Mouse (Mus musculus) cerebellum, adult 9-10 months (tissue): ENCODE measurements around the gene Siglech.
"Not testable (repeated sequence)": the region's sequence is repeated elsewhere in the genome, so short reads cannot be mapped to it uniquely, and the experiment has no call there.

Source experiments
- DNase-seq: peaks from one replicate; pipeline ENCODE4 v3.0.0; 2022

The Siglech gene

GRCm38 (mm10) chr7:55767926-55768325 lies at the start of gene Siglech:
TSS of gene Siglech (plus strand) at chr7:55768178.
- DNase-seq, result no peak

- no peak for DNase-seq
Observed at GRCm38 (mm10) chr7:55722673-55723072, 45.3 kb upstream of the Siglech start.

GRCm38 (mm10) chr7:55728903-55729302 lies 39.1 kb upstream of the Siglech start:
- DNase-seq, result peak; percentile 85

GRCm38 (mm10) chr7:55734483-55734882 lies 33.5 kb upstream of the Siglech start:
- DNase-seq, result peak; percentile 34

- peak; percentile 79 for DNase-seq
Observed at GRCm38 (mm10) chr7:55737125-55737912, 30.7 kb upstream of the Siglech start.

GRCm38 (mm10) chr7:55743614-55744267 lies 24.2 kb upstream of the Siglech start:
- DNase-seq, result peak; percentile 41

GRCm38 (mm10) chr7:55744566-55745220 lies 23.3 kb upstream of the Siglech start:
- DNase-seq, result peak; percentile 86

GRCm38 (mm10) chr7:55750841-55751240 lies 17.1 kb upstream of the Siglech start:
- DNase-seq, result no peak

GRCm38 (mm10) chr7:55759346-55759745 lies 8.6 kb upstream of the Siglech start:
- DNase-seq, result no peak

- no peak for DNase-seq
Observed at GRCm38 (mm10) chr7:55780011-55780410, 12.0 kb downstream of the Siglech start.

GRCm38 (mm10) chr7:55782493-55782892 lies 14.5 kb downstream of the Siglech start:
- DNase-seq, result no peak

GRCm38 (mm10) chr7:55784580-55784979 lies 16.6 kb downstream of the Siglech start:
- DNase-seq, result no peak

GRCm38 (mm10) chr7:55790586-55790985 lies 22.6 kb downstream of the Siglech start:
- DNase-seq, result not testable (repeated sequence)

GRCm38 (mm10) chr7:55792280-55792679 lies 24.3 kb downstream of the Siglech start:
- no peak for DNase-seq

GRCm38 (mm10) chr7:55793236-55793951 lies 25.4 kb downstream of the Siglech start:
- DNase-seq, result no peak

- peak; percentile 97 for DNase-seq
Observed at GRCm38 (mm10) chr7:55793952-55794603, 26.1 kb downstream of the Siglech start, which contains the start of gene Tubgcp5. TSS of gene Tubgcp5 (plus strand) at chr7:55794154.

- DNase-seq, result no peak
Observed at GRCm38 (mm10) chr7:55799981-55800380, 32.0 kb downstream of the Siglech start.

- no peak for DNase-seq
Observed at GRCm38 (mm10) chr7:55809967-55810366, 42.0 kb downstream of the Siglech start.

GRCm38 (mm10) chr7:55824468-55824867 lies 56.5 kb downstream of the Siglech start:
- no peak for DNase-seq

GRCm38 (mm10) chr7:55827551-55827950 lies 59.6 kb downstream of the Siglech start:
- DNase-seq, result no peak
